Mouse (Mus musculus) liver, embryonic 14.5 days (tissue): ENCODE results near the gene Gm8332. TPM values are rescaled to one million over a fixed set of nuclear protein-coding genes. Genes with fewer than 3 reads are reported as not detected.
"Not testable (repeated sequence)": the region's sequence is repeated elsewhere in the genome, so short reads cannot be mapped to it uniquely, and the experiment has no call there.

ENCODE experiments used
- ATAC-seq: fragments of 200-750 bp; cut with Nextera tagmentation; 2 replicates; pipeline ENCODE4 v1.8.0; 2017; ENCODE audit warnings: moderate number of reproducible peaks, mild to moderate bottlenecking, moderate library complexity; ENCODE audit not compliant: insufficient read depth
- DNase-seq, 3 experiments: peaks; one replicate each; pipeline ENCODE4 v3.0.0-alpha.2; 2012 to 2013; ENCODE audit warnings: low read depth in 3 of 3, low spot score in 3 of 3
- H3K27ac ChIP-seq: fragments of 300-500 bp; sonication (generic); 2 replicates; pipeline ENCODE4 v1.5.1; 2014; ENCODE audit warnings: moderate library complexity, mild to moderate bottlenecking, control low read depth, inconsistent platforms
- H3K27me3 ChIP-seq: fragments of 300-500 bp; sonication (generic); 2 replicates; pipeline ENCODE4 v1.6.1; 2014; ENCODE audit warnings: mild to moderate bottlenecking, low read length, moderate library complexity; ENCODE audit not compliant: control insufficient read depth, insufficient read depth
- H3K36me3 ChIP-seq: fragments of 300-500 bp; sonication (generic); replicated peaks from 2 replicates; pipeline ENCODE4 v1.6.1; 2014; ENCODE audit warnings: low read depth; ENCODE audit not compliant: control insufficient read depth, insufficient read depth
- H3K4me1 ChIP-seq, 2 experiments: fragments of 200-500 bp in 1 of 2; fragments of 300-500 bp in 1 of 2; sonication (generic) in 1 of 2; replicated peaks; 2 replicates each; pipeline ENCODE4 v1.6.1; 2012 to 2014; ENCODE audit warnings: antibody characterized with exemption in 1 of 2, inconsistent platforms in 1 of 2, low read length in 1 of 2; ENCODE audit not compliant: control insufficient read depth in 2 of 2, insufficient read depth in 2 of 2
- H3K4me2 ChIP-seq: fragments of 300-500 bp; sonication (generic); 2 replicates; pipeline ENCODE4 v1.6.1; 2014; ENCODE audit warnings: low read depth, mild to moderate bottlenecking, control low read depth, moderate library complexity
- H3K4me3 ChIP-seq, 2 experiments: fragments of 200-500 bp in 1 of 2; fragments of 300-500 bp in 1 of 2; sonication (generic) in 1 of 2; 2 replicates each; pipeline ENCODE4 v1.5.1; 2012 to 2014; ENCODE audit warnings: low read depth in 2 of 2, low read length in 2 of 2, mild to moderate bottlenecking in 2 of 2, control low read depth in 1 of 2, inconsistent platforms in 1 of 2, moderate library complexity in 1 of 2; ENCODE audit not compliant: insufficient read depth in 1 of 2
- H3K9ac ChIP-seq: fragments of 300-500 bp; sonication (generic); replicated peaks from 2 replicates; pipeline ENCODE4 v1.6.1; 2014; ENCODE audit warnings: mild to moderate bottlenecking, control low read depth, moderate library complexity
- H3K9me3 ChIP-seq: fragments of 300-500 bp; sonication (generic); 2 replicates; pipeline ENCODE4 v1.6.1; 2016; ENCODE audit warnings: low read length, mixed read lengths; ENCODE audit not compliant: control insufficient read depth
- CTCF ChIP-seq: IDR thresholded peaks from 2 replicates; pipeline ENCODE4 v1.5.1; 2016; ENCODE audit warnings: antibody characterized with exemption, low read depth, control low read depth
- EP300 ChIP-seq: IDR thresholded peaks from 2 replicates; pipeline ENCODE4 v1.6.1; 2016; ENCODE audit warnings: antibody characterized with exemption, low read depth
- WGBS: fragments of 180-500 bp; shearing (Covaris S2); extraction: QIAGEN DNeasy Blood & Tissue Kit; methylation state at CpG from one replicate; pipeline ENCODE4 v1.1.7; 2014; ENCODE audit not compliant: insufficient replicate concordance; 5-methylcytosine and 5-hydroxymethylcytosine counted together
- polyA plus RNA-seq, 2 experiments: library from polyadenylated mRNA; depleted of rRNA in 1 of 2; stranded (reverse) in 1 of 2; unstranded in 1 of 2; fragments of >200 nt; fragmentation: Nextera tagmentation in 1 of 2; extraction: Ambion mirVana in 1 of 2; gene quantifications; 2 replicates each; pipeline versions ENCODE4 v1.2.1 to v1.2.3; 2012 to 2014

Gene Gm8332
- polyA plus RNA-seq, 2 experiments: not detected

DNA sequence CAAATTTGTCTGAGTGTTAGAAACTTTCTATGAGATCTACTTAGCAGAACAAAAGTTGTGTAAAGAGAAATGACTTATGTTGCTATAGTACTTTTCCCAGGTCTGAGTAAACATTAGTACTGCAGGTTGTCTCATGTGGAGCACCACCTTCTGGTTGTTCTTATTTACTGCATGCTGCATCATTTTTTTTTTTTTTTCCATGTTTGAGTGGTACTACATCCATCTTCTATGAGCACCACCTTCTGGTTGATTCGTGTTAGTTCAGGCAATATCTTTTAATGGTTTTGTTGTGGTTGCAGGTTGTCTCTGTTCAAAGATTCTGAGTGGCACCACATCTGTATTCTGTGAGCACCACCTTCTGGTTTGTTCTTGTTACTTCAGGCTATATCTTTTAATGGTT lies 7.0 kb downstream of the Gm8332 start:
- not testable (repeated sequence) for H3K36me3 ChIP-seq, DNase-seq, H3K9me3 ChIP-seq, H3K27me3 ChIP-seq, H3K27ac ChIP-seq, H3K4me3 ChIP-seq, H3K9ac ChIP-seq, H3K4me1 ChIP-seq, H3K4me2 ChIP-seq, ATAC-seq
- WGBS: 26% methylated on average over 1 of the region's 1 CpGs

DNA sequence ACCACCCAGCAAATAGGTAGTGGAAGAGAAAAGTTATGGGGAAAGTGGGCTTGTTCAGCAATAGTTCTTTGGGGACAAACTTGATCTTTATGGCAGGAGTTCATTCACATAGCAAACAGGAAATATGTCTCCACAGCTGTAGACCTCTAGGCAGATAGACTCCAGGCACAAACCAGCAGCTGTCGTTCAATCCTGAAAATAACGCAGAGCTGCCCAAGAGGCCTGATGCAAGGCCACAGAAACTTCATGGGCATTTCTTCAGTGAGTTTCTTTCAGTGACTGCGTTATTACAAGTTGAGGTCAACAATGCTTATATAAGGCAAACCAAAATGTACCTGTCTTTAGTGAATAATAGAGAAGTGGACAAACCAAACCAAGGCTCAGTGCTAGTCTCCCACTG lies 30.5 kb downstream of the Gm8332 start:
- Histone ChIP-seq H3K4me2 (no peak overlapping the region), H3K4me3 (no peak overlapping the region), H3K27ac (no peak overlapping the region), H3K9me3 (no peaks in the 10 kb centered on the region), H3K9ac (no peak overlapping the region), H3K27me3 (no peaks in the 10 kb centered on the region), H3K4me1 (no peaks in the 10 kb centered on the region), H3K36me3 (no peaks in the 10 kb centered on the region)
- DNase-seq (no peak), ATAC-seq (no peak)
- no peak for TF ChIP-seq EP300
- TF ChIP-seq CTCF: no peak
- 70% methylated on average over 3 of the region's 3 CpGs for WGBS

DNA sequence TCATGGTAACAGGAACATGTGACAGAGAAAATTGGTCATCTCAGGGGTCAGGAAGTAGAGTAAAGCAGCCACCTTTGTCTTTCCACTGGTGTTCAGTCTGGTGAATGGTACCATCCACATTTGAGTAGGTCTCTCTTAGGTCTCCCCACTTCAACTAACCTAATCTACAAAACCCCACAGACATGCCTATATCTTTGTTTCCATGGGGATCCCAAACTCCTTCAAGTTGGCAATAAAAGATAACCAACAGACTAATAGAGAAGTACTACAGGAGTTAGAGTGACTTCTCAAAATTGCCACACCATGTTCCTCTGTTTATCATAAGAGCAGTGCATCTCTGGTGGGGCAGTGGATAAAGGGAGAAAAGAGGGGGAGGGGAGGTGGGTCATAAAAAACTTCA lies 31.8 kb downstream of the Gm8332 start:
- H3K27ac ChIP-seq, ATAC-seq, H3K9me3 ChIP-seq, H3K9ac ChIP-seq, H3K4me1 ChIP-seq, H3K4me2 ChIP-seq, DNase-seq, H3K4me3 ChIP-seq, H3K36me3 ChIP-seq, H3K27me3 ChIP-seq: not testable (repeated sequence)

DNA sequence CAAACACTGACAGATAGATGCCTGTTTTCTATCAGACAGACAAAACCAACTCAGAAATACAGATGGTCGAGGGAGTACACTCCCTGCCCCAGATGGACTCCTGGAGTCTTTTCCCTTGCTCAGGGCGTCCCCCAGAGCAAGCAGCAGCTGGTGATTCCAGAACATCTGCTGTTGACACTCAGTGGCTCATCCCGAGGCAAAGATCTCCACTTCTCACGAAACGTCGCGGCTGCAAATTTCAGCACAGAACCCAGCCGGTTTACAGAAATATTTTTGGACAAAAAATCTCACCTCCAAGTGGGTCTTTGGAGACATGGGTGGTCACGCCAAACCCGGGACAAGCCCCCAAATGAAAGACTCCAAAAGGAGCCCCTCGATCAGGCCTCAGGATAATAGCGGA lies 35.3 kb downstream of the Gm8332 start:
- Histone ChIP-seq H3K36me3 (no peaks in the 10 kb centered on the region), H3K4me2 (no peak overlapping the region), H3K4me3 (no peak overlapping the region), H3K4me1 (no peaks in the 10 kb centered on the region), H3K27ac (no peak overlapping the region), H3K9me3 (no peaks in the 10 kb centered on the region), H3K9ac (no peak overlapping the region), H3K27me3 (no peaks in the 10 kb centered on the region)
- DNase-seq: no peak
- 73% methylated on average over 12 of the region's 12 CpGs for WGBS
- TF ChIP-seq CTCF (no peak), EP300 (no peak)
- ATAC-seq: no peak

DNA sequence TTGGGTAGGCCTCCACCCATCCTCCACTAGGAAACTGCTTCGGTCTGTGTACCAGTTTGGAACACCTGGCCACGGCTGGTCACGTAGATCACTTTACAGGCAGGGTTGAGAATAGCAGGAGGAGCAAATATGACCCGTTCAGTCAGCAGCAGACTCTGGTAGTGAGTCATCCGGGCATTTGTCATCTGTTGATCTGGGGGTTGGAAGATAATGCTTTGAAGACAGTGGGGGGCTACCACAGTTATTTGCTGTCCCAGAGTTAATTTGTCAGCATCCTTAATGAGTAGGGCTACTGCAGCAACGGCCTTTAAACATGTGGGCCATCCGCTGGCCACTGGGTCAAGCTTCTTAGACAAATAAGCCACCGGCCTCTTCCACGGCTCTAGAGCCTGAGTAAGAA lies 38.4 kb downstream of the Gm8332 start:
- H3K27me3 ChIP-seq, H3K9me3 ChIP-seq, H3K4me3 ChIP-seq, H3K9ac ChIP-seq, H3K4me1 ChIP-seq, ATAC-seq, H3K27ac ChIP-seq, DNase-seq, H3K4me2 ChIP-seq, H3K36me3 ChIP-seq: not testable (repeated sequence)
- WGBS: 61% methylated on average over 9 of the region's 9 CpGs

DNA sequence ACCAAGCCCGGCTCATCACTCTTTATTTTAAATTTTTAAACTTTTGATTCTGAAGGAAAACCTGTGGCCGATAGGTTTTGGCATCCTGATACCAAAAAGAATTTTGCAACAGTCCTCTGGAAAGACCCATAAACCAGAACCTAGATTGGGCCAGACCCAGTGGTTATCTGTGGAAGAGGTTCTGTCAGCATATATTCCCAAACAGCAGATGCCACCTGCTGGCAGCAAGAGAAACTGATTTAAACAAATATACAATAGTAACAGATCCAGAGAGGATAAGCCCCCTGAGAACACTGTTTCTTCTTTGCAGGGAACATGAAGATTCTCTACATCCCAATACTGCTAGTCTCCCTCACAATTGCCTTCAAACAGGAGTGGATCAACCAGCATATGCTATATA lies 47.0 kb downstream of the Gm8332 start:
- TF ChIP-seq EP300: no peak
- no peak for TF ChIP-seq CTCF
- H3K9ac ChIP-seq: no peak overlapping the region
- no peak overlapping the region for H3K27ac ChIP-seq
- ATAC-seq (no peak), DNase-seq (no peak)
- no peaks in the 10 kb centered on the region for H3K36me3 ChIP-seq
- H3K4me3 ChIP-seq: no peak overlapping the region
- 75% methylated on average over 2 of the region's 2 CpGs for WGBS
- no peaks in the 10 kb centered on the region for H3K4me1 ChIP-seq
- no peak overlapping the region for H3K4me2 ChIP-seq
- H3K27me3 ChIP-seq: no peaks in the 10 kb centered on the region
- H3K9me3 ChIP-seq: no peaks in the 10 kb centered on the region

Other genes starting within 250 kb of the Gm8332 start
- gene Gm2075, start 238.3 kb downstream of the Gm8332 start, polyA plus RNA-seq (2012; rRNA removed): not detected in 2 replicates
- not detected in 2 replicates for gene Gm2075, start 238.3 kb downstream of the Gm8332 start, polyA plus RNA-seq (2014; fragmentation: Nextera tagmentation; extraction: Ambion mirVana)
- gene Gm6803, start 231.3 kb downstream of the Gm8332 start, polyA plus RNA-seq (2012; rRNA removed): not detected in 2 replicates
- not detected in 2 replicates for gene Gm6803, start 231.3 kb downstream of the Gm8332 start, polyA plus RNA-seq (2014; fragmentation: Nextera tagmentation; extraction: Ambion mirVana)
- gene Gm2056, start 223.1 kb downstream of the Gm8332 start, polyA plus RNA-seq (2012; rRNA removed): not detected in 2 replicates
- not detected in 2 replicates for gene Gm2056, start 223.1 kb downstream of the Gm8332 start, polyA plus RNA-seq (2014; fragmentation: Nextera tagmentation; extraction: Ambion mirVana)
- gene Gm16368, start 166.4 kb downstream of the Gm8332 start, polyA plus RNA-seq (2012; rRNA removed): not detected in 2 replicates
- not detected in 2 replicates for gene Gm16368, start 166.4 kb downstream of the Gm8332 start, polyA plus RNA-seq (2014; fragmentation: Nextera tagmentation; extraction: Ambion mirVana)
- not detected in 2 replicates for gene Gm10436, start 68.0 kb downstream of the Gm8332 start, polyA plus RNA-seq (2012; rRNA removed)
- gene Gm10436, start 68.0 kb downstream of the Gm8332 start, polyA plus RNA-seq (2014; fragmentation: Nextera tagmentation; extraction: Ambion mirVana): not detected in 2 replicates
- gene Gm5662, start 24.4 kb upstream of the Gm8332 start, polyA plus RNA-seq (2012; rRNA removed): not detected in 2 replicates
- not detected in 2 replicates for gene Gm5662, start 24.4 kb upstream of the Gm8332 start, polyA plus RNA-seq (2014; fragmentation: Nextera tagmentation; extraction: Ambion mirVana)
- not detected in 2 replicates for gene Gm5039, start 73.9 kb upstream of the Gm8332 start, polyA plus RNA-seq (2012; rRNA removed)
- not detected in 2 replicates for gene Gm5039, start 73.9 kb upstream of the Gm8332 start, polyA plus RNA-seq (2014; fragmentation: Nextera tagmentation; extraction: Ambion mirVana)
- gene Adck1, start 110.5 kb upstream of the Gm8332 start, polyA plus RNA-seq (2012; rRNA removed): 6.5 and 6.6 TPM in 2 replicates
- gene Adck1, start 110.5 kb upstream of the Gm8332 start, polyA plus RNA-seq (2014; fragmentation: Nextera tagmentation; extraction: Ambion mirVana): 5.8 and 7.0 TPM in 2 replicates